Mouse (Mus musculus): ENCODE measurements around the gene Batf3.

- TF ChIP-seq CTCF (IDR thresholded peaks at IDR 0.05; ENCODE audit: control insufficient read depth, insufficient read depth, low read length) (no peak), POLR2A (IDR thresholded peaks at IDR 0.05; ENCODE audit: borderline replicate concordance, control insufficient read depth, low read depth, low read length) (no peak)
Observed at GRCm38 (mm10) chr1:191107306-191107705, 9.7 kb downstream of the Batf3 start.
